Mouse (Mus musculus) myocyte (in vitro differentiated cells): ENCODE results near the gene Scml4. TPM values are rescaled to one million over a fixed set of nuclear protein-coding genes. Genes with fewer than 3 reads are reported as not detected.

ENCODE experiments used
- H3K27me3 ChIP-seq: one replicate; pipeline ENCODE4 v1.6.1; 2011; ENCODE audit not compliant: control insufficient read depth, insufficient read depth, insufficient read length
- H3K36me3 ChIP-seq: one replicate; pipeline ENCODE4 v1.6.1; 2011; ENCODE audit not compliant: control insufficient read depth, insufficient read depth
- H3K4me2 ChIP-seq: one replicate; pipeline ENCODE4 v1.6.1; 2011; ENCODE audit warnings: low read depth, control low read depth
- H3K4me3 ChIP-seq: one replicate; pipeline ENCODE4 v1.5.1; 2011; ENCODE audit warnings: mild to moderate bottlenecking, control low read depth, moderate library complexity
- H3K79me2 ChIP-seq: one replicate; pipeline ENCODE4 v1.6.1; 2011; ENCODE audit not compliant: control insufficient read depth, insufficient read depth
- H3ac ChIP-seq: one replicate; pipeline ENCODE4 v1.6.1; 2011; ENCODE audit not compliant: control insufficient read depth, insufficient read length
- CEBPB ChIP-seq: IDR thresholded peaks from 2 replicates; pipeline ENCODE4 v1.6.1; 2011; ENCODE audit warnings: mild to moderate bottlenecking, moderate library complexity; ENCODE audit not compliant: poor library complexity, insufficient read depth, severe bottlenecking
- E2F4 ChIP-seq: IDR thresholded peaks from one replicate; pipeline ENCODE4 v1.6.1; 2011; ENCODE audit warnings: mild to moderate bottlenecking, control low read depth, moderate library complexity; ENCODE audit not compliant: insufficient read depth
- MAX ChIP-seq: IDR thresholded peaks from one replicate; pipeline ENCODE4 v1.6.1; 2011; ENCODE audit warnings: low read depth, mild to moderate bottlenecking, control low read depth
- MYOD1 ChIP-seq, 3 experiments: IDR thresholded peaks; one replicate each; pipeline ENCODE4 v1.6.1; 2011; ENCODE audit warnings: control low read depth in 2 of 3, low read depth in 2 of 3, mild to moderate bottlenecking in 2 of 3, moderate library complexity in 1 of 3; ENCODE audit not compliant: insufficient read length in 2 of 3, control insufficient read depth in 1 of 3
- MYOG ChIP-seq, 3 experiments: IDR thresholded peaks; one replicate each; pipeline ENCODE4 v1.6.1; 2011; ENCODE audit warnings: control low read depth in 2 of 3, low read depth in 2 of 3, mild to moderate bottlenecking in 2 of 3; ENCODE audit not compliant: insufficient read length in 2 of 3, control insufficient read depth in 1 of 3, insufficient read depth in 1 of 3
- POLR2A ChIP-seq: IDR thresholded peaks from one replicate; pipeline ENCODE4 v1.6.1; 2011; ENCODE audit warnings: low read depth, mild to moderate bottlenecking, control low read depth, moderate library complexity; ENCODE audit not compliant: insufficient read length
- POLR2AphosphoS2 ChIP-seq: IDR thresholded peaks from one replicate; pipeline ENCODE4 v1.6.1; 2011; ENCODE audit warnings: low read depth, control low read depth; ENCODE audit not compliant: insufficient read length
- REST ChIP-seq: IDR thresholded peaks from one replicate; pipeline ENCODE4 v1.6.1; 2011; ENCODE audit warnings: mild to moderate bottlenecking, control low read depth, moderate library complexity; ENCODE audit not compliant: insufficient read depth, insufficient read length
- SRF ChIP-seq: IDR thresholded peaks from one replicate; pipeline ENCODE4 v1.6.1; 2011; ENCODE audit warnings: low read depth; ENCODE audit not compliant: control insufficient read depth, insufficient read length
- TCF12 ChIP-seq: IDR thresholded peaks from one replicate; pipeline ENCODE4 v1.6.1; 2011; ENCODE audit warnings: mild to moderate bottlenecking, control low read depth; ENCODE audit not compliant: poor library complexity, insufficient read depth, severe bottlenecking
- TCF3 ChIP-seq: IDR thresholded peaks from one replicate; pipeline ENCODE4 v1.6.1; 2011; ENCODE audit warnings: low read depth, control low read depth; ENCODE audit not compliant: insufficient read length
- USF1 ChIP-seq: IDR thresholded peaks from one replicate; pipeline ENCODE4 v1.6.1; 2011; ENCODE audit warnings: low read depth, mild to moderate bottlenecking, control low read depth, moderate library complexity
- polyA plus RNA-seq: library from polyadenylated mRNA; unstranded; fragments of >200 nt; fragmentation: generic; extraction: Trizol; gene quantifications from one replicate; pipeline ENCODE4 v1.2.1, GENCODE M21; 2012; ENCODE audit warnings: missing spikeins

The Scml4 gene
- polyA plus RNA-seq, 1 experiment: 5.7 TPM

DNA sequence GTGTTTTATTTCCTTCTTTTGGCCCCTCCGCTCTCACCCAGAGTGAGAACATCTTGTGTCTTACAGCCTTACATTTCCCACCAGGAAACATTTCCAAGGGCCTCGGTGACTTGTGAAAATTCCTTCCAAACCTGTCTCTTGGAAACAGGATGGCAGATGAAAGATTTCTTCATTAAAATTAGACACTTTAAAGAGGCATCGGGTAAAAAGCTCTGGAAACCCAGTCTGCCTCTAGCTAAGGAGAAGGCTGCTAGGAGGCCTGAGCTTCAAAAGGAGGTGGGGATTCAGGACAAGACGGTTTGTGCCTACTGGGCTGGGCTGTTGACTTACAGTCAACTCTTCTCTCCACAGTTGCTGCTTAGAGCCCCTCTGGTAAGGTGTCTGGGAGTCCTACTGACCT lies 113.4 kb downstream of the Scml4 start:
- no peak overlapping the region for H3K4me2 ChIP-seq
- no peak for TF ChIP-seq SRF
- TF ChIP-seq USF1: no peak
- TF ChIP-seq TCF12: no peak
- no peak for TF ChIP-seq TCF3
- no peak for TF ChIP-seq POLR2A
- no peak for TF ChIP-seq MAX
- no peaks in the 10 kb centered on the region for H3K36me3 ChIP-seq
- no peak overlapping the region for H3K4me3 ChIP-seq
- no peaks in the 10 kb centered on the region for H3K79me2 ChIP-seq
- H3ac ChIP-seq: no peak overlapping the region
- H3K27me3 ChIP-seq: peaks cover 7% of the 10 kb centered on the region

DNA sequence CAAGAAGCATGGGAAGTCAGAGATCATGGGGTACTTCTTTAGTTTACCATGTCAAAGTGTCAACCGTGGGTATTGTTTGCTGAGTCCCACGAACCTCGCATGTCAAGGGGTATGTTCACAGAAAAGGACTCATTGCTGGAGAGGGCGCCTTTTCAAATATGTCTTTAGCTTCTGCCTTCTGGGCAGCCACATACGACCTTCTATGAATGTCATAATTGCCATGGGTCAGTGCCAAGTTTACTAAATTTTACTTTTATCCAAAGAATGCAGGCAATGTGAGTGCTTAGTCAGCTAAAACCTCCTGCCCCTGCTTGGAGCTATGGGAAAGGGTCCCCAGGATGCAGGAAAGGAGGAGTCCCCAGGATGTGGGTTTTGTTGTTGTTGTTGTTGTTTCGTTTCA lies 116.4 kb downstream of the Scml4 start:
- TF ChIP-seq SRF (no peak), POLR2AphosphoS2 (no peak), TCF12 (no peak), MYOG (IDR thresholded peaks at IDR 0.05; ENCODE audit: control insufficient read depth in 1 of 3, insufficient read depth in 1 of 3, insufficient read length in 2 of 3, low read depth in 2 of 3) (no peak), REST (no peak), E2F4 (no peak), MYOD1 (IDR thresholded peaks at IDR 0.05; ENCODE audit: control insufficient read depth in 1 of 3, insufficient read length in 2 of 3, low read depth in 2 of 3) (no peak), MAX (no peak), CEBPB (no peak), TCF3 (no peak), POLR2A (no peak), USF1 (no peak)
- H3ac ChIP-seq: no peak overlapping the region
- no peak overlapping the region for H3K4me2 ChIP-seq
- H3K36me3 ChIP-seq: no peaks in the 10 kb centered on the region
- peaks cover 12% of the 10 kb centered on the region for H3K27me3 ChIP-seq
- H3K4me3 ChIP-seq: no peak overlapping the region
- no peaks in the 10 kb centered on the region for H3K79me2 ChIP-seq

DNA sequence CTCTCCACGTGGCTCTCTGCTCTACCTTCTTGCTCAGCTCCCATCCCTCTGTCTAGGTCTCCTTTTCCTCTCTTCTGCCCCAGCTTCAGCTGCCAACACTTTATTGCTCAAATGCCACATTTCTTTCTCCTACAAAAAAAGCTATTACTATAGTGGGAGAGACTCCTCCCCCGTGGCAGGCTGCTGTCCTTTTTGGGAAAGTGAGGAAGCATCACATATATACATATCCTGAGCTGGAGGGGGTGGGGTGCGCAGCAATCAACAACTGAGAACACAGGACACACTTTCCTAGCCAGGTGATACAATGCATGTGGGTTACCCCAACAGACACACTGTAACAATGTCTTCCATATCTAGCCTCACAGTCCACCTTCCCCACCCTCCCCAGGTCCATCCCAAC lies 118.2 kb downstream of the Scml4 start:
- no peak overlapping the region for H3K4me2 ChIP-seq
- H3K79me2 ChIP-seq: no peaks in the 10 kb centered on the region
- TF ChIP-seq POLR2A: no peak
- TF ChIP-seq USF1: no peak
- TF ChIP-seq MYOG (IDR thresholded peaks at IDR 0.05; ENCODE audit: control insufficient read depth in 1 of 3, insufficient read depth in 1 of 3, insufficient read length in 2 of 3, low read depth in 2 of 3): no peak
- no peak for TF ChIP-seq POLR2AphosphoS2
- TF ChIP-seq TCF3: no peak
- no peak for TF ChIP-seq MYOD1 (IDR thresholded peaks at IDR 0.05; ENCODE audit: control insufficient read depth in 1 of 3, insufficient read length in 2 of 3, low read depth in 2 of 3)
- TF ChIP-seq REST: no peak
- no peaks in the 10 kb centered on the region for H3K36me3 ChIP-seq
- H3ac ChIP-seq: no peak overlapping the region
- H3K4me3 ChIP-seq: no peak overlapping the region
- H3K27me3 ChIP-seq: peaks cover 12% of the 10 kb centered on the region

DNA sequence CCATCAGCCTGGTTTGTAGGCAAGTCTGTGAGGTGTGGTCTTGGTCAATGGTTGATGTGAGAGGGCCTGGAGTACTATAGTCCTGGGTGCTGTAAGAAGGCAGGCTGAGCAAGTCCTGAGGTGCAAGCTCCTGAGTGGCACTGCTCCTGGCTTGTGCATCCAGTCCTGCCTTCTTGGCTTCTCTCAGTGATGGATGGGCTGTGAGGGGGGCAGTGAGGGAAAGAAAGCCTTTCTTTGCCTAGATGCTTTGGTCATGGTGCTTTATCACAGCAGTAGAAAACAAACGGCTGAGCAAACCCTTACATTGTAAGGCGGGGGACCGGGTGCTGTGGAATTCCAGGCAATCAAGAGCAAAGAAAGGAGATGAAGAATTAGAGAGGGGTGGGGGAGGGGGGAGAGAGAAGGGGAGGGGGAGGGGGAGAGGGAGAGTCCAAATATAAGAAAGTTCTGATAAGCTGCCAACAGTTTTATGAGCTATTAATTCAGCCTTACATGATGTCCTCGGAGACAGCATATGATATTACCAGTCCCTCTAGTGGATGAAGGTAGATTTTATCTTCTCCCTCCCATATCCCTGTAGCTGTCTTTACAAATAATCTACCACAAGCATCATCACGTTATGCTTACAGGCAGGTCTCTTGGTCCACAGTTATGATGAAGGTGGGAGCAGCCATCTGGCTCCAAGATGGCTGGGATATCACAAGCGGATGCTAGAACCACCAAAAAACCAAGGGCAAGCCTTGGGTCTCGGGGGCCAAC lies 121.0 kb downstream of the Scml4 start:
- H3K4me2 ChIP-seq: no peak overlapping the region
- no peaks in the 10 kb centered on the region for H3K36me3 ChIP-seq
- peaks cover 6% of the 10 kb centered on the region for H3K27me3 ChIP-seq
- no peaks in the 10 kb centered on the region for H3K79me2 ChIP-seq
- TF ChIP-seq USF1: no peak
- TF ChIP-seq CEBPB: no peak
- no peak for TF ChIP-seq MYOD1 (IDR thresholded peaks at IDR 0.05; ENCODE audit: control insufficient read depth in 1 of 3, insufficient read length in 2 of 3, low read depth in 2 of 3)
- TF ChIP-seq E2F4: no peak
- no peak for TF ChIP-seq POLR2A
- no peak for TF ChIP-seq TCF12
- no peak for TF ChIP-seq MAX
- TF ChIP-seq MYOG (IDR thresholded peaks at IDR 0.05; ENCODE audit: control insufficient read depth in 1 of 3, insufficient read depth in 1 of 3, insufficient read length in 2 of 3, low read depth in 2 of 3): no peak
- no peak for TF ChIP-seq TCF3
- no peak for TF ChIP-seq POLR2AphosphoS2
- no peak for TF ChIP-seq REST
- no peak for TF ChIP-seq SRF
- no peak overlapping the region for H3K4me3 ChIP-seq
- H3ac ChIP-seq: no peak overlapping the region

DNA sequence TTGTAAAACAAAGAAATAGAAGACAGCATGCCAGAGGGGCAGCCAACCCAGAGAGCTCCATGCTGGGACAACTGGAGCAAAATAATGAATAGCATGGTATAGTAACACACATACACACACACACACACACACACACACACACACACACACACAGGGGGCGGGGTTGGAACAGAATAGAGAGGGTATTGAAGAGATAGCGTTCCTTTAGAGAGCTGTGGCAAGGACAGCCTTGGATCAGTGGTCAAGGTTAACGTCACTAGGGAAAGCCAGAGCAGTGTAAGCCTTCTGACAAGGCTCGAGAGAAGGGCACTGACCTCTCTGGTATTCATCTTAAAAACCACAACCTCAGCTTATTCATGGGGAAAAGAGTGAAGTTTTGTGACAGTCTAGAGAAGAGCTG lies 124.7 kb downstream of the Scml4 start:
- Histone ChIP-seq H3K79me2 (no peaks in the 10 kb centered on the region), H3K36me3 (no peaks in the 10 kb centered on the region), H3K4me3 (no peak overlapping the region), H3ac (no peak overlapping the region), H3K4me2 (peak overlapping the region; percentile 65), H3K27me3 (no peaks in the 10 kb centered on the region)
- TF ChIP-seq CEBPB (no peak), MYOD1 (IDR thresholded peaks at IDR 0.05; ENCODE audit: control insufficient read depth in 1 of 3, insufficient read length in 2 of 3, low read depth in 2 of 3) (no peak), SRF (no peak), POLR2A (no peak), TCF3 (no peak), USF1 (no peak), MYOG (IDR thresholded peaks at IDR 0.05; ENCODE audit: control insufficient read depth in 1 of 3, insufficient read depth in 1 of 3, insufficient read length in 2 of 3, low read depth in 2 of 3) (no peak), E2F4 (no peak), REST (no peak), MAX (no peak), POLR2AphosphoS2 (no peak), TCF12 (no peak)
